Mouse (Mus musculus) lung, adult 2 months (tissue): Measurements from ENCODE around the gene Bmf. TPM values are rescaled to one million over a fixed set of nuclear protein-coding genes. Genes with fewer than 3 reads are reported as not detected.

Experiments
- DNase-seq: peaks from one replicate; pipeline ENCODE4 v3.0.0; 2022
- H3K4me1 ChIP-seq: fragments of 200-500 bp; 2 replicates; pipeline ENCODE4 v1.6.1; 2011; ENCODE audit warnings: low read length; ENCODE audit not compliant: control insufficient read depth, insufficient read depth
- H3K4me3 ChIP-seq: fragments of 200-500 bp; replicated peaks from 2 replicates; pipeline ENCODE3; 2011; ENCODE audit warnings: low read depth, mild to moderate bottlenecking, control low read depth, low read length; ENCODE audit errors: extremely low read depth
- CTCF ChIP-seq: fragments of 200-500 bp; IDR thresholded peaks from 2 replicates; pipeline ENCODE4 v1.5.1; 2011; ENCODE audit warnings: mild to moderate bottlenecking, low read length, control low read depth; ENCODE audit not compliant: insufficient read depth
- POLR2A ChIP-seq: fragments of 200-500 bp; IDR thresholded peaks from 2 replicates; pipeline ENCODE4 v1.6.1; 2011; ENCODE audit warnings: low read depth, mild to moderate bottlenecking, control low read depth, low read length, borderline replicate concordance; ENCODE audit errors: extremely low read depth
- WGBS: fragments of 180-500 bp; shearing (Covaris S2); methylation state at CpG from one replicate; pipeline ENCODE4 v1.1.7; 2018; 5-methylcytosine and 5-hydroxymethylcytosine counted together
- polyA plus RNA-seq: library from polyadenylated mRNA; depleted of rRNA; stranded (reverse); fragments of >200 nt; gene quantifications from 2 replicates; pipeline ENCODE4 v1.2.3, GENCODE M21; 2012

Bmf gene
- polyA plus RNA-seq, 1 experiment, result 35.9 TPM

DNA sequence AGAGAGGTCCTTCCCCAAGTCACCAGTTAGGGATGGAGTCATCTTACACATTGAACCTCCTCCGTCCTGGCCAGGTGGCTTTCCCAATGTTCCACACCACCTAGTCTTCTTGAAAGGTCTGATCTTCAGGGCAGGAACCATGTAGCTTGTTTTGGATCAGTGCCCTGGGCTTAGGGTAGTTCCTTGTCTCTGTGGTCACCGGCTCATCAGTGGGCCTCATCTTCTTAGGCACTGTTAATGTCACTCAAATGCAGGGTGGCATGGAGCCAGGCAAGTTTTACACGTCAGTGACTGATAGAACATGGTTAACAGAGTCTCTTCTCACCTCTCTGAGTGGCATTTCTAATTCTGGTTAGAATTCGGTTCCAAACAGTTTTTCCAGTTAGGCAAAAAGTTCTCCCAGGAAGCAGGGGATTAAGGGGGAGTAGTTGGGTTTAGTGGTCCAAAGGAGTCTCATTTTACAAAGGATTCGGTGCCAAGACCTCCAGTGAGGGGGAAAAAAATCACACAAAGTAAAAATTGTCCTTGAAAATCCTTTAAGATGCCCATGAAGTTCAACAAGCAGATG is 26.2 kb downstream of the Bmf start:
- H3K4me3 ChIP-seq, result no peak overlapping the region
- DNase-seq, result no peak
- H3K4me1 ChIP-seq, result peaks cover 17% of the 10 kb centered on the region
- TF ChIP-seq CTCF (no peak), POLR2A (no peak)
- WGBS, result 69% methylated on average over 5 of the region's 5 CpGs

DNA sequence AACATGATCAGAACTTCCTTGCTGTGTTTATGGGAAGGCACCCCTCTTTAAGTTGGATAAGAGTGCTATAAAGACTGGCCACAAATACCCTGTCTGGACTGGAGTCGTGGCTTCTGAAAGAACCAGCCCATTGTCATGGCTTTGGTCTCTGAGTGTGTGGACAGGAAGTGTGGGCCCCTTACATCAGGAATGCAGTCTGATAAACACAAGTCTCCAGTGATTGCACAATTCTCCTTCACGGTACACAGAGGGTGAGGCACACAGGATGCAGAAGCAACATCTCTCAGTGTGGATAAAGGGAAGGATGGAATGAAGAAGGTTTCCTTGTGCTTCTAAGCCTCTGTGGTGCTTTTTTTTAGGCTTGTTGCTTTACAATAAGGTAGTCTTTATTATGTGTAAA is 27.2 kb downstream of the Bmf start:
- no peak for DNase-seq
- WGBS, result 6% methylated on average over 2 of the region's 2 CpGs
- no peak overlapping the region for H3K4me3 ChIP-seq
- H3K4me1 ChIP-seq, result peaks cover 17% of the 10 kb centered on the region
- no peak for TF ChIP-seq CTCF
- TF ChIP-seq POLR2A, result no peak

DNA sequence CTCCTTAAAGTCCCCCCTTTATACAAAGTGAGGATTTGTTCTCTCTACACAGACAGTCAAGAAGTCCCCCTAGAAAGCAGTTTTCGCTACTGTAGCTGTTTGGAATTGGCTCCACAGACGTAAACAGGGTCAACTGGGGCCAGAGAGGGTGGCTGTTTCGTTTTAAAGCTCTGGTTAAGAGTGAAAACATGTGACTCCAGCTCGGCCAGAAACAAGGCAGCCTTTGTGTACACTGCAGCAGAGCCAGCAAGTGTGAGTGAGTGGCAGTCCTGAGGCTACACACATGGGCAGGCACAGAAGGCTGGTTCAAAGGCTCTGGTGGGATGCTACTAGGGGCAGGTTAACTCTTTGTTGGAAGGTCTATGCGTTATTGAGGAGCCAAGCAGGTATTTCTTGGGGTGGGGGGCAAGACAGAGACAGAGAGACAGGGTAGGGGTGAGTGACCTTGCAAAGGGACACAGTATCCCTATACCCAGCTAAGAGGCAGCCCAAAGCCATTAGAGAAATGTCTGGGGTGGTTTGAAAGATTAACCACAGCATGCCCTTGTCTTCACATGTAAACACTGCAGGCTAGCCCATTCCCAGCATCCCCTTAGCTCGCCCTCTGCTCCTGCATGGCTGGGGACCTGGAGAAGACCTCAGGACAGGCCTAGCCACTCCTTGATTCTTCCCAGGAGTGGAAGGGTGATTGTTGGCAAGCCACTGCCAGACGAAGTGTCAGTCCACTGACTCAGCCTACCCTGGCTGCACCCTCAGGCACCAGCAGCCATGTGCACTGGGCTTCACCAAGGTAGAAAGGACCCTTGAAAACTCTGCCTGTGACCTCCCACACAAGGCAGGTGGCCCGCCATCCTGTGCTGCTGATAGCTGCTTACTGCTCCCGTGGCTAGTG is 29.2 kb downstream of the Bmf start:
- WGBS, result 32% methylated on average over 9 of the region's 9 CpGs
- Histone ChIP-seq H3K4me3 (no peak overlapping the region), H3K4me1 (peaks cover 17% of the 10 kb centered on the region)
- DNase-seq, result peak; percentile 61
- TF ChIP-seq CTCF (no peak), POLR2A (no peak)

- TF ChIP-seq CTCF (no peak), POLR2A (no peak)
- peaks cover 15% of the 10 kb centered on the region for H3K4me1 ChIP-seq
- WGBS, result 71% methylated on average over 16 of the region's 16 CpGs
- no peak overlapping the region for H3K4me3 ChIP-seq
- DNase-seq, result no peak
Measured at GRCm38 (mm10) chr2:118512418-118513377, 36.8 kb downstream of the Bmf start.

- no peak for DNase-seq
- WGBS, result 30% methylated on average over 11 of the region's 11 CpGs
Measured at GRCm38 (mm10) chr2:118511779-118512417, 37.6 kb downstream of the Bmf start.

DNA sequence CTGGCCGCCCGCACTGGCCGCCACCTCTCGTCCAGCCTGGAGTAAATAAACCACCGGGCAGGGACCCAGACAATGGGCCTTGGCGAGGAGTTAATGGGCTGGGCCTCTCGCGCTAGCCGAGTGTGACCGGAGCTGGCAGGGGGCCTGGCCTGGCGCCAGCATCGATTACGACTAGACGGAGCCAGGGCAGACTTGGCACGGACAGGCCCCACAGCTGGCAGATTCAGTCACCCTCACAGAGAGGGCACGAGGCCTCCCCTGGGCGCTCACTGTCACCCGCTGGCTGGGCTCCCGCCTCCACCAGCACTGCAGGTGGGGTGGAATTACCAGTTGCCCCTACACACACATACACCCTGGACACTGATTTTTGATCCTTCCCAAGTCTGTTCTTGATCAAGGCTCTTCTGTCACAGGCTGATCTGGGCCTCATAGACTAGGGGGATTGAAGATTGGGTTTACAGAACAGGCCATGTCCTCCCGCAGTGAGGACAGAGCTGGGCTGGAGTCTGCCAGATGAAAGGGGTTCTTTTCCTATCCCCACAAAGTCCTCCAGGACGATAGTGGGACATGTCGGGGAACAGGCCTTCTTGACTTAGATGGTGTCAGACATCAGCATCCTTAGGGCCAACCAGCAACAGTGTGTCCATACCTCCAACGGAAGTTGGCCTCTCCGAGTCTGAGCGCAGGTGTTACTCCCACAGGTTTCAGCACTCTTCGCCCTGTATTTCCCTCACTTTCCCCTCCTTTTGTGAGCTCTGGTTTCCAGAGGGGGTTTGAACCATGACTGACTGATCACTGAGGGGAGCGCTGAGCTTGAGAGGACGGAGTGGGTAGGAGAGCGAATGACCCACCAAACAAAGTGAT is 38.8 kb downstream of the Bmf start:
- no peak overlapping the region for H3K4me3 ChIP-seq
- WGBS, result 42% methylated on average over 29 of the region's 29 CpGs
- peaks cover 15% of the 10 kb centered on the region for H3K4me1 ChIP-seq
- DNase-seq, result peak; percentile 89
- no peak for TF ChIP-seq POLR2A
- TF ChIP-seq CTCF, result no peak

More at GRCm38 (mm10) chr2:118511779-118512417, 37.6 kb downstream of the Bmf start:
- Histone ChIP-seq H3K4me1 (peaks cover 15% of the 10 kb centered on the region), H3K4me3 (no peak overlapping the region)
- no peak for TF ChIP-seq POLR2A
- no peak for TF ChIP-seq CTCF

DNA sequence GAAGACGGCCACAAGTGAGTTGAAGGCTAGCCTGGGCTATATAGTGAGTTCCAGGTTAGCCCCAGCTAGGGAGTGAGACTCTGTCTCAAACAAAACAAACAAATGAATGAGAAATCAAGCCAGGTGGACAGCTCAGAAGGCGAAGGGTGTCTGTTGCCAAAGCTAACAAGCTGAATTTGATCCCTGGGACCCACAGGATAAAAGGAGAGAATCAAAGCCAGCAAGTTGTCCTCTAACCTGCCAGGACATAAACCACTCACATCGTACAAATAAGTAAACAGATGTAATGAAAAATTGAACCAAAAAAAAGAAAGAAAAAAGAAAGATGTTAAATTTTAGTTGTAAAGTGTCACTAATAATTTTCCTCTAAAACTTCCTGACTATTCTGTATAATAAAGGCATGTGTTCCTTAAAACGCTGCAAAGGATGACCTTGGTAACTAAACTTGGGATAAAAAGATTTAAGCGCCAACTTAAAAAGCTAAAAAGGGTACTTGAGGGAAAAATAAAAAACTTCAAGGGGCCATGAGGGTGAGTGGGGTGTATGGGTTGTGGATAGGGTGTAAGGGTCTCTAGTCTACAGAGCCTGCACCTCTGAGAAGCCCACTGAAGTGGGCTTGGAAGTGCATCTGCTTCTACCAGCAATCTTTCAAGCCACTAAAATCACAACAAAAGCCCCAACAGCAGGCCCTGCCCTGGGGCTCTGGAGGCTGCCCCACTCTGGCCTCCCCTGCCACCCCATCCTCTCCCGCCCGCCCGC is 39.6 kb downstream of the Bmf start:
- TF ChIP-seq CTCF, result no peak
- TF ChIP-seq POLR2A, result no peak

DNA sequence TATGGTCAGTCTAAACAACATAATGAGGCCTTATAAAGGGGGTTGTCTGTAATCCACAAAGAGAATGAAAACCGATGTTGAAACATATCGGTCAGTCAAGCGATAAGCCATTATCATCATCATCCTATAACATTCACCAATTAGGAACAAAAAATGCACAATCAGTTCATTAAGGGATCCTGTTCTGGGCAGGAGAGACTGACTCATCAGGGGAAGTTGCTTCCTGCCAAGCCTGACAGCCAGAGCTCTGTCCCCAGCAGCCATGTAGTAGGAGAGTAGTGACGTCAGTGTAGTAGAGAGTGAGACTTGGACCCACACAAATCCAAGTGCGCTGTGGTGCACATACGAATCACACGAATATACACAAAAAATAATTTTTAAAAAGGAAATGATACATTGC is 42.4 kb downstream of the Bmf start:
- Histone ChIP-seq H3K4me3 (no peak overlapping the region), H3K4me1 (peaks cover 10% of the 10 kb centered on the region)
- DNase-seq, result no peak
- 73% methylated on average over 7 of the region's 7 CpGs for WGBS
- TF ChIP-seq POLR2A (no peak), CTCF (no peak)

More for the DNA sequence above, 39.6 kb downstream of the Bmf start:
- H3K4me1 ChIP-seq, result peaks cover 15% of the 10 kb centered on the region
- no peak overlapping the region for H3K4me3 ChIP-seq
- 51% methylated on average over 8 of the region's 8 CpGs for WGBS
- DNase-seq, result no peak
